Mouse (Mus musculus): ENCODE measurements at regions not wholly inside any gene's neighbourhood (a gene's known extent, or its start where the extent isn't known, plus 50 kb on each side); places are given as distances from the start of the nearest gene placed in this dataset.

GRCm38 (mm10) chr2:9683673-9684210, 197.3 kb upstream of the 4930412O13Rik start:
- H3K36me3 ChIP-seq (ENCODE audit: insufficient read depth, low read length): no peaks in the 10 kb centered on the region
- no peak overlapping the region for H3K9ac ChIP-seq (replicated peaks; ENCODE audit: low read depth)
- no peaks in the 10 kb centered on the region for H3K27me3 ChIP-seq (replicated peaks; ENCODE audit: insufficient read depth, low read length)
- WGBS: 75% methylated on average over 2 of the region's 2 CpGs
- no peak overlapping the region for H3K4me3 ChIP-seq (ENCODE audit: low read depth, low read length)
- DNase-seq (ENCODE audit: low spot score) (no peak), ATAC-seq (no peak)
- H3K4me1 ChIP-seq (ENCODE audit: insufficient read depth, low read depth, low read length): no peaks in the 10 kb centered on the region
- H3K9me3 ChIP-seq (ENCODE audit: low read length): no peaks in the 10 kb centered on the region
- no peak overlapping the region for H3K27ac ChIP-seq (ENCODE audit: low read length)
- H3K4me2 ChIP-seq (replicated peaks; ENCODE audit: low read depth, low read length): no peak overlapping the region
- no peak for TF ChIP-seq CTCF (IDR thresholded peaks at IDR 0.05)
- no peak for TF ChIP-seq EP300 (IDR thresholded peaks at IDR 0.05)

- H3K4me2 ChIP-seq (replicated peaks; ENCODE audit: low read depth, low read length): no peak overlapping the region
- ATAC-seq (no peak), DNase-seq (ENCODE audit: low spot score) (no peak)
- H3K27me3 ChIP-seq (replicated peaks; ENCODE audit: insufficient read depth, low read length): no peaks in the 10 kb centered on the region
- no peak for TF ChIP-seq CTCF (IDR thresholded peaks at IDR 0.05)
- no peak for TF ChIP-seq EP300 (IDR thresholded peaks at IDR 0.05)
- no peak overlapping the region for H3K27ac ChIP-seq (ENCODE audit: low read length)
- H3K4me1 ChIP-seq (ENCODE audit: insufficient read depth, low read depth, low read length): no peaks in the 10 kb centered on the region
- no peaks in the 10 kb centered on the region for H3K9me3 ChIP-seq (ENCODE audit: low read length)
- H3K9ac ChIP-seq (replicated peaks; ENCODE audit: low read depth): no peak overlapping the region
- H3K36me3 ChIP-seq (ENCODE audit: insufficient read depth, low read length): no peaks in the 10 kb centered on the region
- 77% methylated on average over 7 of the region's 7 CpGs for WGBS
- no peak overlapping the region for H3K4me3 ChIP-seq (ENCODE audit: low read depth, low read length)
Observed at GRCm38 (mm10) chr2:9688176-9688575, 192.9 kb upstream of the 4930412O13Rik start.

- no peak for DNase-seq (ENCODE audit: low spot score)
- Histone ChIP-seq H3K27ac (ENCODE audit: low read length) (no peak overlapping the region), H3K4me2 (replicated peaks; ENCODE audit: low read depth, low read length) (no peak overlapping the region), H3K27me3 (replicated peaks; ENCODE audit: insufficient read depth, low read length) (no peaks in the 10 kb centered on the region), H3K9me3 (ENCODE audit: low read length) (no peaks in the 10 kb centered on the region), H3K9ac (replicated peaks; ENCODE audit: low read depth) (no peak overlapping the region), H3K4me1 (ENCODE audit: insufficient read depth, low read depth, low read length) (no peaks in the 10 kb centered on the region), H3K4me3 (ENCODE audit: low read depth, low read length) (no peak overlapping the region), H3K36me3 (ENCODE audit: insufficient read depth, low read length) (no peaks in the 10 kb centered on the region)
- TF ChIP-seq CTCF (IDR thresholded peaks at IDR 0.05) (no peak), EP300 (IDR thresholded peaks at IDR 0.05) (no peak)
- 69% methylated on average over 5 of the region's 5 CpGs for WGBS
- ATAC-seq: no peak
Observed at GRCm38 (mm10) chr2:9689518-9689917, 191.5 kb upstream of the 4930412O13Rik start.

- DNase-seq (ENCODE audit: low spot score) (no peak), ATAC-seq (no peak)
- Histone ChIP-seq H3K4me3 (ENCODE audit: low read depth, low read length) (no peak overlapping the region), H3K27ac (ENCODE audit: low read length) (no peak overlapping the region), H3K36me3 (ENCODE audit: insufficient read depth, low read length) (no peaks in the 10 kb centered on the region), H3K27me3 (replicated peaks; ENCODE audit: insufficient read depth, low read length) (no peaks in the 10 kb centered on the region), H3K9ac (replicated peaks; ENCODE audit: low read depth) (no peak overlapping the region), H3K4me1 (ENCODE audit: insufficient read depth, low read depth, low read length) (no peaks in the 10 kb centered on the region), H3K4me2 (replicated peaks; ENCODE audit: low read depth, low read length) (no peak overlapping the region), H3K9me3 (ENCODE audit: low read length) (no peaks in the 10 kb centered on the region)
- TF ChIP-seq EP300 (IDR thresholded peaks at IDR 0.05) (no peak), CTCF (IDR thresholded peaks at IDR 0.05) (no peak)
- 75% methylated on average over 5 of the region's 5 CpGs for WGBS
Observed at GRCm38 (mm10) chr2:9691506-9691905, 189.5 kb upstream of the 4930412O13Rik start.

- ATAC-seq (no peak), DNase-seq (ENCODE audit: low spot score) (no peak)
- 58% methylated on average over 8 of the region's 8 CpGs for WGBS
- H3K27ac ChIP-seq (ENCODE audit: low read length): no peak overlapping the region
- no peaks in the 10 kb centered on the region for H3K36me3 ChIP-seq (ENCODE audit: insufficient read depth, low read length)
- no peaks in the 10 kb centered on the region for H3K27me3 ChIP-seq (replicated peaks; ENCODE audit: insufficient read depth, low read length)
- no peak overlapping the region for H3K4me3 ChIP-seq (ENCODE audit: low read depth, low read length)
- H3K4me1 ChIP-seq (ENCODE audit: insufficient read depth, low read depth, low read length): no peaks in the 10 kb centered on the region
- no peaks in the 10 kb centered on the region for H3K9me3 ChIP-seq (ENCODE audit: low read length)
- TF ChIP-seq CTCF (IDR thresholded peaks at IDR 0.05) (no peak), EP300 (IDR thresholded peaks at IDR 0.05) (no peak)
- H3K4me2 ChIP-seq (replicated peaks; ENCODE audit: low read depth, low read length): no peak overlapping the region
- no peak overlapping the region for H3K9ac ChIP-seq (replicated peaks; ENCODE audit: low read depth)
Observed at GRCm38 (mm10) chr2:9691906-9692305, 189.1 kb upstream of the 4930412O13Rik start.

GRCm38 (mm10) chr2:9693351-9693750, 187.7 kb upstream of the 4930412O13Rik start:
- H3K36me3 ChIP-seq (ENCODE audit: insufficient read depth, low read length): no peaks in the 10 kb centered on the region
- H3K9ac ChIP-seq (replicated peaks; ENCODE audit: low read depth): no peak overlapping the region
- TF ChIP-seq EP300 (IDR thresholded peaks at IDR 0.05) (no peak), CTCF (IDR thresholded peaks at IDR 0.05) (no peak)
- H3K9me3 ChIP-seq (ENCODE audit: low read length): no peaks in the 10 kb centered on the region
- no peaks in the 10 kb centered on the region for H3K27me3 ChIP-seq (replicated peaks; ENCODE audit: insufficient read depth, low read length)
- no peak overlapping the region for H3K27ac ChIP-seq (ENCODE audit: low read length)
- H3K4me1 ChIP-seq (ENCODE audit: insufficient read depth, low read depth, low read length): no peaks in the 10 kb centered on the region
- WGBS: 54% methylated on average over 9 of the region's 9 CpGs
- DNase-seq (ENCODE audit: low spot score) (no peak), ATAC-seq (no peak)
- H3K4me2 ChIP-seq (replicated peaks; ENCODE audit: low read depth, low read length): no peak overlapping the region
- H3K4me3 ChIP-seq (ENCODE audit: low read depth, low read length): no peak overlapping the region

GRCm38 (mm10) chr2:9694178-9694577, 186.9 kb upstream of the 4930412O13Rik start:
- Histone ChIP-seq H3K36me3 (ENCODE audit: insufficient read depth, low read length) (no peaks in the 10 kb centered on the region), H3K4me1 (ENCODE audit: insufficient read depth, low read depth, low read length) (no peaks in the 10 kb centered on the region), H3K9me3 (ENCODE audit: low read length) (no peaks in the 10 kb centered on the region), H3K27ac (ENCODE audit: low read length) (no peak overlapping the region), H3K4me2 (replicated peaks; ENCODE audit: low read depth, low read length) (no peak overlapping the region), H3K27me3 (replicated peaks; ENCODE audit: insufficient read depth, low read length) (no peaks in the 10 kb centered on the region), H3K4me3 (ENCODE audit: low read depth, low read length) (no peak overlapping the region), H3K9ac (replicated peaks; ENCODE audit: low read depth) (no peak overlapping the region)
- DNase-seq (ENCODE audit: low spot score): no peak
- WGBS: 93% methylated on average over 8 of the region's 8 CpGs
- TF ChIP-seq EP300 (IDR thresholded peaks at IDR 0.05): no peak
- TF ChIP-seq CTCF (IDR thresholded peaks at IDR 0.05): no peak
- no peak for ATAC-seq
